Mouse (Mus musculus): ENCODE measurements around the gene Xrcc4.

Gene Xrcc4

DNA sequence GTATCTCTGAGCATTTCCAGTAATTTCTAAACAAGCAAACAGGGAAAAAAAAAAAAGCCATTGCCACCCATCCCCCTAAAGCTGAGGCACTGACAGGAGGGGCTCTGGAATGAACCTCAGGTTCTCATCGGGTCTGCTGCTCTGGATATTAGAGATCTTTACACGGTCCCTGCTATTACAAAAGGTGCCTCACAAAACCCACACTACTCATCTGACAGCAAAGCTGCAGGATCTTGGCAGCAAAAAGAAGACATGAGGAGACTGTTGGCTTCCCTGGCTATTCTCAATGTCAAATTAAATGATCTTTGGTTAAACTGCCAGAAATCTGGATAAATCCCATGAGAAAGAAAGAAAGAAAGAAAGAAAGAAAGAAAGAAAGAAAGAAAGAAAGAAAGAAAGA lies 145.1 kb downstream of the Xrcc4 start:
- no peak for DNase-seq (ENCODE audit: low read depth, low spot score)

DNA sequence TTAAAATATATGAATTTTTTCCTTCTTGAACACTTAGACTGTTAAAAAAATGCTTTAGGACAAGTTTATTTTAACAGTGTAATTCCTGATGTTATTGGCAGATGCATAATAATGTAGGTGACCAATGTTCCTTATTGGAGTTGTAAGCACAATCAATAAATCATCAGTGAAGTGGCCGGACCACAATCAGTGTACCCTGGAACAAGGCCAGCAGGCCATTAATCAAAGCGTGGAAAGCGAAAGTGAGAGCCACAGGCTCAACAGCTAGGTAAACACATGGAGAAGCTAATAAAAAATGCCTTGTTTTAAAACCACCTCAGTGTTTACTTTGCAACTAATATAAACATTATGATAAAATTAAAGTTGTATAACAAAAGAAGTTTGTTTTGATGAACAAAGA lies 159.9 kb downstream of the Xrcc4 start:
- peak; percentile 74 for DNase-seq (ENCODE audit: low read depth, low spot score)

DNA sequence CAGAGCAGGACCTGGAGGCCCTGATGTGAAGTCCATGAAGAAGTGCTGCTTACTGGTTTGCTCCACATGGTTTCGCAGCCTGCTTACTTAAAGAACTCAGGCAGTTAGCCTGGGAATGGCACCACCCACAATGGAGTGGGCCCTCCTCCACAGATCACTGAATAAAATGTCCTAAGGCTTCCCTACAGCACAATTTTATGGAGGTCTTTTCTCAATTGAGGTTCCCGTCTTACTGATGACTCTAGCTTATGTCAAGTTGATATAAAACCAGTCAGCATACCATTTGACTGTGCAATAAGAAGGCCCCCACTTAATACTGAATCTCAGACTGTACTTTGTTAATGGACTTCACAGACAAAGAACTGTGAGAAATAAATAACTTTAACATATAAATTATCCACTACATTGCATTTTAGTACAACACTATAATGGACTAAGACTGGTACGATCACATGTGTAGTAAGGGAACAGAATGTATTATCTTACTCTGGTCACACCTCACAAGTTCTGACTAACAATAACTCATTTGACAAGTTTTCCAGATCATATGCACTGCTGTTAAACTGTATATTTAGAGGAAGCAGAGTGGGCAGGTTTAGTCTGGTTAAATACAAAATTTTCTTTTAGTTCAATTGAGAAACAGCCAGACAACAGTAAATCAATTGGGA lies 170.5 kb downstream of the Xrcc4 start:
- no peak for DNase-seq (ENCODE audit: low read depth, low spot score)

DNA sequence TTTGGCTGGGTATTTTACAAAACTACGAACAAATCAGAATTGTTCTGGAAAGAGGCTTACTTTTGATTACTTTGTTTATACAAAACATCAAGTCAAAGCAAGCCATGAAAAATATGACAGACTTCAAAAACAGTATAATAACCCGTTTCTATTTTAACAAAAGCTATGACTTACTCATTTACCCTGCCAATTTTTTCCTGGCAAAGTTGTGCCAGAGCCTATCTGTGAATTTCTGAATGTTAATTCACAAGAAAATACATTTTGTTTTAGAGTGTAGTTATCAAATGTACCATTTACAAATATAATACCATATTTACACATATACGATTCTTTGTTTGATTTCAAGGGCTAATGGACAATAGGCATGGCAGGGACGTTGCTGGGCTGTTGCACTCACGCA lies 175.1 kb downstream of the Xrcc4 start:
- DNase-seq (ENCODE audit: low read depth, low spot score) = no peak

DNA sequence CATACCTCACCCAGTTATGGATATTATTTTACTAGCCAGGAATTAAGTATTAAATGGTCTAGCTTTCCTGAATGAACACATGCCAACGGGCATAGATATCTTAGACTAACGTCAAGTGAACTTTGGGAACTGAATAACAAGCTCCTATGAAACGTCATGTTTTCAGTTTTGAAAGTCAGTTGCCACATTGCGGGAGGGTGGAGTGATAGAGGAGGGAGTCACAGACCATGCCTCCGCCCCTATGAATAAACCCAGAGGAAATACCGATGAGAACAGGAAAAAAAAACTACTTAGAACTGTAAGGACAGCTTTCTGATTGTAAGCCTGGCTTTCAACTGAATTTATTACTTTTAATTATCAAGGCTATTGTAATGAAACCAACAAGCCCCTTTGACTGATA lies 175.5 kb downstream of the Xrcc4 start:
- DNase-seq (ENCODE audit: low read depth, low spot score) = no peak

DNA sequence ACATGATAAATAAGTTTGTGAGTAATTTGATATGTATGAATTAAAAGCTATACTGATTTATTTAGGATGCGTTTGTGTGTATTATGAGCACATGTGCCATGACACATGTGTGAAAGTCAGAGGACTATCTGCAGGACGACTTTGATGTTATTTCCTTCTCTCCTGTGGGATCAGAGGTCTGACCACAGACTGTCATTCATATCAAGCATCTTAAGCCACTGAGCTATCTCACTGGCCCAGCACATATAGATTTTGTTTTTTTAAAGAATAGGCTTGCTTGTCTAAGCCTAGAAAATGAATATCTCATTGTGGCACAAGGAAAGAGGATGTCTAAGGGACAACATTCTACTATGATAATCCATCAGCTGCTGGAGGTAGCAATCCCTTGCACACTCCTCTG lies 183.3 kb downstream of the Xrcc4 start:
- DNase-seq (ENCODE audit: low read depth, low spot score) = no peak

DNA sequence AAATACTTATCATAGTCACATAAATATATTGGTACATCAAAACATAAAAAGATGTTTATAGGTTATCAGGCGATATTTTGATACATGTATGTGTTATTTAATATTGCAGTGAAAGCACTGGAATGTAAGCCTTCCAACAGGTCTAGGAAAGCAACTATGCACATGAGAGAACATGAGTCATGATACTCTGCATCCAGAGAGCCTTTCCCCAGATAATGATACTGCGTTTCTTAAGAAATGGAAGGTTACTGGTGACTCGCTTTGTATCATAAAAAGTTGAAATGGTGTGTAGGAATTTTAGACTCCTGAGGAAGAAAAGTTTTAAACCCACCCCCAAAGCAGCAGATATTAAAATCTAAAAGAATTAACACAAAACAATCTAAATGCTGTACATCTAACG lies 190.3 kb downstream of the Xrcc4 start:
- no peak for DNase-seq (ENCODE audit: low read depth, low spot score)

DNA sequence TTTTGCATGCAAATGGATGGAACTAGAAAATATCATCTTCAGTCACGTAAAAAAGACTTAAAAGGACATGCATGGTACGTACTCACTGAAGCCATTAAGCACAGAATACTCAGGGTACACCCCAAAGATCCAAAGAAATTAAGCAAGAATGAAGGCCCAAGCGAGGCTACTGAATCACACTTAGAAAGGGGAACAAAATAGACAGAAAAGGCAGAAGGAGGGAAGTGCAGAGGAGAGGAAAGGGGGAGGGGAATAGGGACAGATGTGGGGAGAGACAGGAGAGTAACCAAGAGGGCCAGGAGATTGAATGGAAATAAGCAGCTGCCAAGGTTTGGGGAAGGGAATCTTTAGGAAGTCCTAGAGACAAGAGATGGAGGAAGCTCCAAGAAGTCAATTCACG lies 197.3 kb downstream of the Xrcc4 start:
- no peak for DNase-seq (ENCODE audit: low read depth, low spot score)

DNA sequence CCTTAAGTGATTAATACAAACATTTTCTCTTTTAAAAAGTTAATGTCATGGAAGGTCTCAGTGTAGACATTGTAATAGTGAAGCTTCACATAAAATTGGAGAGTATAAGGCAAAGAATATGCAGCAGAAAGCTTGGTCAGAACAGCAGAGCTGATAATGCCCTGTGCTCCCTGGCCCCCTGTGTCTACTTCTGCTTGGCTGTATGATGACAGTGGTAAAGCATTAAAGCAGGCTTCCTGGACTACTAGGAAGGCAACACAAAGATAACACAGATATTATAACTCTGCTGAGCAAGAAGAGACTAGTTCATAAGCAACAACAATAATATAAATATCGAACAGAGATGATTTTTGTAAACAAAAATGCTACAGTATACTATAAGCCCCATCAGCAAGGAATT lies 199.2 kb downstream of the Xrcc4 start:
- DNase-seq (ENCODE audit: low read depth, low spot score) = no peak

DNA sequence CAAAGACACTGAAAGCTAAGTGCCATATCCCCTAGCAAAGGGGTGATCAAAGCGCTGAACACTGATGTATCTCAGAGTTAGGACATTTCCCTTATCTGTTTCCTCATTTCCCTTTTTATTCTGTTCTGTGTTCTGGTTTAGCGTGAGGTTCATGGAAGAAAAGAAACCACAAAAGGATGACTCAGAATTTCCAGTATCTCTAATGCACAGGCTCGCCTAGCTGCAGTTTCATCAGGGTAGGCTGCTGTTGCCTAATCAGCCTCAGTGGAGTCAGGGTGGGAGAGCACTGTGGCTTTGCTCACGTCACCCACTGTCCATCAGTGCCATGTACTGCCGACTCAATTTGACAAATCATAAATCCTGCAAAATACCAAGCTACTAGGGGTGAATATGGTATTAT lies 200.3 kb downstream of the Xrcc4 start:
- no peak for DNase-seq (ENCODE audit: low read depth, low spot score)

DNA sequence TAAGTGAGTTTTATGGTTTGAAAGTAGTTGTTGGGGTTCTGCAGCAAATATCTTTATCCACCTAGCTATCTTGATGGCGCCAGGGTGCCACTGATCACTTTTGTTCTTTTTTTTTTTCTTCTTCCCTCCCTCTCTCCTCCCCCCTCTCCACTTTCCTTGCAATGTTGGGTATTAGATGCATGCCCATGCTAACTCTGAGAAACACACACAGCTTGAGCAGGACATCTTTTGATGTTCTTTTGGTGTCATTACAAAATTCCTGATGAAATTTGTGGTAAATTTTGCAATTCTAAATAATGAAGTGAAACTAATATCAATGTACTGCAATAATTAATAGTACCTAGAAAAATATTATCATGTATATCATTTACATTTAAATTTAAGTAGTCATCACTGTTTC lies 205.9 kb downstream of the Xrcc4 start:
- no peak for DNase-seq (ENCODE audit: low read depth, low spot score)

DNA sequence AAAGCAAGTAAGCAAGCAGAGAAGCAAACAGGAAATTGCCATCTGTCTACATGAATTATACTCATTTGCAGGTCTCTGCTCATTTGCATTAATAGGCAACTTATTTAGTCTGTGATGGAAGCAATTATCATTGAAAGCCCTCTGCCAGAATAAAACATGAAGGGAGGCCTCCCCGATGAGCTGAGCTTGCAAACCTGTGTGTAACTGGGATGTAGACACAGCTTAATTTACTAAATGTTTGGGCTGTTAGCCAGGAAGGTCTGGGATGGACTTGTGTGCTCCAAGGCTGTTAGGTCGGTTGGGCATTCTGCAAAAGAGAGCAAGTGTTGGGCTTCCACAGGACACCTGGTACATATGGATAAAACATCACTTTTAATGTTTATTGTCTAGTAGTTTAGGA lies 208.1 kb downstream of the Xrcc4 start:
- DNase-seq (ENCODE audit: low read depth, low spot score) = no peak

DNA sequence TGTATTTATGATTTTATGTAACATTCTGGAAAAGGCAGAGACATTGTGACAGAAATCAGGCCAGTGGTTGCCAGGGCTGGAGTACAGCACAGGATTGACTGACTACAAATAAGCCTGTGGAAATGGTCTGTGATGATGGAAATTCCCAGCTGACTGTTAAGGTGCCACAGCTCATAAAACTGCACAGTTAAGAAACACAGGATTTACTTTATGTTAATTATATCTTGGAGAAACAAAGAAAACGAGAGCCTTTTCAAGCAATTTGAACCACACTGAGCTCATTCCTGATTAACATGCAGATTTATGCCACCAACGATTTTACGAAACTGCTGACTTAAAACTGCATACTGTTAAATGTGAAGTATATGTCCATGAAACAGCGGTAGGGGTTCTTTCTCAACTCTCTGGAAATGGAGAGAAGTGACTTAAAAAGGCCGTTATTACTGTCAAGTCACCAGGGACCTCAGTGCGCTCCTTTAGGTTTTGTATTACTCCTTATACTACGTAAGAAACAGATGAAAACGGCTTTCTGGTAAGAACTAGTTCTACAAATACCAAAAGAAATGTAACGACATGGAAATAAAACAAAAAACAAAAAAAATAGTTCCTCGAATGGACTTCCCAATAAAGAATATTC lies 210.5 kb downstream of the Xrcc4 start:
- no peak for DNase-seq (ENCODE audit: low read depth, low spot score)

DNA sequence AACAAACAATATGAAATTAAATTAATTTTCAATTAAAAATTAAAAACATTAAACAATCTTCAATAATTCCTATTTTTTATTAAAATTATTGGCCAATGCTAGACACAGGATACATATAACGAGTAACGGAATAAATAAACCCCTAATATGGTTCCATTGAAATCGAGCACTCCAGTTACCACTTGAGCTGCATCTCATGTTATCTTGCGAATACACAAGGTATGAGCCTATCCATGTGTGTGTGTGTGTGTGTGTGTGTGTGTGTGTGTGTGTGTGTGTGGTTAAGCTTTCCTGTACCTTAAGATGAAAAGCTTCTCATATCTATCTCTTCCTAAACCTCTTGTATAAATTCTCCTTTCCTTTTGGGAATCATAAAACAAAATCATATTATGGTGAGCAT lies 213.9 kb downstream of the Xrcc4 start:
- DNase-seq (ENCODE audit: low read depth, low spot score) = no peak

DNA sequence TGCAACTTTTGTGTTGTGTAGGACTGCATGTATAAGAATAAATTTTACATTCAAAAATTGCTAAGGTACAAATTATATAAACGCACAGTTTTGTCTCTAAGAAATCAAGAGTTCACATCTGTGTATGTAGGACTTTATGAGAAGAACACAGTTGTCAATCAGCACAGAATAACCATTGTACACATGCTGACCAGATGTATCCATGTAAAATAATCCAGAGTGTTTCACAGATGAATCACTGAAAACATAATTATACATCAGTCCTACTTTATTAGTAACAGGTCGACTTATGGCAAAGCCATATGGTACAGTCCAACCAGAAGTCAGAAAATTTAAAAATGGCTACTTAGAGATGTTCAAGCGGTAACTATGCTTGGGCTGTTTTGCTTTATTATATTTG lies 216.7 kb downstream of the Xrcc4 start:
- peak; percentile 57 for DNase-seq (ENCODE audit: low read depth, low spot score)

DNA sequence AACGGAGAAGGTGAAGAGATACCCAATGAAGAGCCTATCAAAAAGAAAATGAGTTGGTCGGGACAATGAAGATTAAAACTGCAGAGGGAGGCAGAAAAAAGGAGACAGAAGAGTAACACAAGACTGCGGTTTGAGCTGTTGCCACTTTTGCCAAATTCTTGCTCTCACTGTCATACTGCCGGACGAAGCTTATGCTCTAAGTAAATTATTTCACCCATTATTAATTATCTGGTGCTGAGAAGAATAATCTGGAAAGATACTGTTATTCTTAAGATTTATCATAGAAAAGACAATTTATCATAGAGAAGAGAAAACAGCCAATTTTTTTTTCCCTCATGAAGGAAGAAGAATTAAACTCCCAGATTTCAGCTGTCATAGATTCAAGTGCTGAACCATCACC lies 235.3 kb downstream of the Xrcc4 start:
- no peak for DNase-seq (ENCODE audit: low read depth, low spot score)

DNA sequence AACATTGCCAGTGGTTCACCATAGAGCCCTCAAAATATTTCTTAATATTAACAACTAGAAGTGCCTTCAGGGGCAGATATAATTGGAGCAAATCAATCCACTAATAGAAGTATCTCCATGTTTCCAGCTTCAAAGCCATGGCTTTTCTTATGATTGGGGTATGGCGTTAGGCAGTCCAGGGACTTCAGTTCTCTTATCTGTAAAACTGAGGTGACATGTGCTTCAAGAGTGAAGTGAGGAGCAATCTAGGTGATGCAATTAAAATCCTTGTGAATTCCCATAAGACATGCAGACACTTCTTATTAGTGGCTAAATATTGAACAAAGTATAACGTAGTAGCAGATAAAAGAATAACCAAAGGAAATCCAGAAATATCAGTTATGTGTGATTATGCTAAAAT lies 238.7 kb downstream of the Xrcc4 start:
- DNase-seq (ENCODE audit: low read depth, low spot score) = no peak

DNA sequence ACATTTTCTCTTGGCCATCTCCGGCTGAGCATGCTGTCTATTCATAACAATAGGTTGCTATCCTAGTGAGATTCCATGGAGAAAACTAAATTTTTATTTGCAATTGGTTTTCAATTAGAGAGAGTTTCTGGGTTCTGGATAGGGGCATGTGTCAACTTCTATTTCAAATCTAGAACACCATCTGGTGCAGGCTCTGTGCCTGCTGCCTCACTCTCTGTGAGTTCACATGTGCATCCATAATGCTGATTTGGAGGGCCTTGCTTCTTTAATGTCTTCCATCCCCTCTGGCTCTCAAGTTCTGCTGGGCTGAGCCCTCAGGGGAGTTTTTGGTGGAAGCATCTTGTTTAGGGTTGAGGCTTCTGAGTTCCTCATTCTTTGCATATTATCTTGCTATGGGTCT lies 239.5 kb downstream of the Xrcc4 start:
- DNase-seq (ENCODE audit: low read depth, low spot score) = no peak

DNA sequence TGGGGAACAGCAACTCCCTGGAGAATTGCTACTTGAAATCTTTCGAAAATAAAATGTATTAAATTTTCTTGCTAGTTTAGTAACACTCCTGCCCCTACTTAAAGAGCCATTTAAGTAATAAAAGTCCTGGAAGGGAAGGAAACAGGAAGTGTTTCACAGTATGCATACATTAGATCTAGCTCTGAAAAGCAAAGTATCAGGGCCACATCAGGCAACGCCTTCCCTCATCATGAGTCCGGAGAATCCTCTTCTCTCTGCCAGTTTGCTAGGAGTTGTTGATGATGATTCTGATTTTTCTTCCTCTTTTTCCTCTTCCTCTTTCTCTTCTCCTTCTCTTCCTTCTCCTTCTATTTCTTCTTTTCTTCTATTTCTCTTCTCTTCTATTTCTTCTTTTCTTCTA lies 250.8 kb downstream of the Xrcc4 start:
- no peak for DNase-seq (ENCODE audit: low read depth, low spot score)

DNA sequence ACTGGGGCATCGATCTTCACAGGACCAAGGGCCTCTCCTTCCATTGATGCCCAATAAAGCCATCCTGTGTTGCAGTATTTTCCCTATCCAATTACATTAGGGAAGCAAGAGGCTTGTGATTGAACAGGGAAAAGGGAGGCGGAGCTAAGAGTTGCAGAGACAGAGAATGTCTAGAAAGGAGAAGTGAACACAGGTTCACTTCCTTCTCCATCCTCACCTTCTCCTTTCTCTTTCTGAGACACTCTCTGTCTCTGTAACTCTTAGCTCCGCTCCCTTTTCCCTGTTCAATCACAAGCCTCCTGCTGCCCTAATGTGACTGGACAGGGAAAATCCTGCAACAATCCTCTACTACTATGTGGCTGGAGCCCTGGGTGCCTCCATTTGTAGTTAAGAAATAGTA lies 254.9 kb downstream of the Xrcc4 start:
- no peak for DNase-seq (ENCODE audit: low read depth, low spot score)

DNA sequence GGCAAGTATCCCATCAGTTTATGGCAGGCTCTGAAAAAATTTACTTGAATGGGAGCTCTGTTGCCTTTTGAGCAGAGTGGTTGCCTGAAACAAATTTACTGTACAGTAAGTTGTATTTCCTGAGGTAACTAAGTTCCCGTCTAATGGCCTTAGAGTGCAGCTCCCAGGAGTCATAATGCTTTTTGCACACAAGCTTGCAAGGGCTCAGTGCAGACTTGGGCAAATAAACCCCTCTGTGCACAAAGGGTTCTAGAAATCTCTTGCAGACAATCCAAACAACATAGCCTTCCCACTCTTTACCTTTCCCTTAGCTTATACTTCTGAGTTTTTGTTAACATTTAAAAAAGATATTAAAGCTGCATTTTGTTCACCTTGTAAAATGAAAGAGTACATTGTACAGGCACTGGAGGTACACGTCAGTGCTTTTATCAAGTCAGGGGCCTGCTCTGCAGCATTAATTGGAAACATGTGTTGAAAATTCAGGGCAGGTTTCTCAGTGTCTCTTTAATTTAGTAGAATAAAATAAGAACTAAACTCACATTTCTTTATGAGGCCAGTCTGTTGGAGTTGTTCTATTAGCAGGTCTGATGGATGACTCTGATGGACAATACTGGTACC lies 256.2 kb downstream of the Xrcc4 start:
- DNase-seq (ENCODE audit: low read depth, low spot score) = peak; percentile 69

DNA sequence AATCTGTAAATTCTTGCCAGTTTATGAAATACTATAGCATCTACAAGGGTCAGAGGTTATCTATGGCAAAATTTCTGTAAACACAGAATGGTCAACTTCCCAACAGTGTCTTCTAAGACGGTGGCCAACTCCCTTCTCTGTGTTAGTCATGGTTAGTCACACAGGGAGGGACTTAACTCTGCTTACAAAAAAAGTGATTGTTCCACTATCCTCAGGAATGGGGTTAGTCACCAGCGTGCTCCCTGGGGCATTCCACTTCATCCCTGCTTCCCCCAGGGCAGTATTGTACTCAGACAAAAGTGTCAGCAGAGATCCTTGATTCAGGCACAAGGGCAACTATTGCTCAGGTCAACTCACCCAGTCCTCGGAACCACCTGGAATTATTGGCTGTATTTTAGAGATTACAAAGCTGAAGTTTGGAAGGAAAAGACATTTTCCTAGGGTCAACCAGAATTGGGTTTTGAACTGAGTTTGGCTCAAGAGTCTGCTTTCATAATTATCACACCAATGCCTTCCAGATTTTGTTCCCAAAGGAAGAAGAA lies 260.9 kb downstream of the Xrcc4 start:
- DNase-seq (ENCODE audit: low read depth, low spot score) = no peak

DNA sequence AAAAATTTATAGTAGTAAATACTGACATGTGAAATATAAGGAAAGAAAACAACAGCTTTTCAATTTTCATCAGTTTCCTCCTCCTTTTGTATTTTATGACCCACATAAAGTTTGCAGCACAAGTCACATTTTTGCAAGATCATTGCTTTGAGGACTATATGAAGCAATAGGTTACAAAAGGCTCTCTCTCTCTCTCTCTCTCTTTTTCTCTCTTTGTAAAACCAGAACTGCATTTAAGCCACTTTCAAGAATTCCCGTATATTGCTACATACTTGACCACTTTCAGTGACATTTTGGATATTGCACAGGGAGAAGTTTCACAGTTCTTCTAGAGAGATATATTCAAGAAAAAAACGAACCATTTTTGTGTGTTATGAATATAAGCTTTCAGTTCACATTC lies 261.6 kb downstream of the Xrcc4 start:
- DNase-seq (ENCODE audit: low read depth, low spot score) = no peak

Measured in forelimb bud, embryonic 11.5 days (tissue).